Mouse (Mus musculus): ENCODE measurements around the gene Gm49354.
"Not testable (repeated sequence)": the region's sequence is repeated elsewhere in the genome, so short reads cannot be mapped to it uniquely, and the experiment has no call there.

Gm49354 gene

GRCm38 (mm10) chr13:59782145-59782544 is at the start of gene Gm49354:
Gene Gm49354, minus strand, starts transcription at chr13:59782245.
- no peak for DNase-seq (ENCODE audit: low read depth, low spot score)

GRCm38 (mm10) chr13:59825966-59826365 is 43.9 kb upstream of the Gm49354 start:
- no peak for DNase-seq (ENCODE audit: low read depth, low spot score)

- DNase-seq (ENCODE audit: low read depth, low spot score), result peak; percentile 90
Observed at GRCm38 (mm10) chr13:59822507-59823462, 40.7 kb upstream of the Gm49354 start, which contains the start of gene Tut7. Gene Tut7, minus strand, starts transcription at chr13:59823147.

- DNase-seq (ENCODE audit: low read depth, low spot score), result no peak
Observed at GRCm38 (mm10) chr13:59820836-59821235, 38.8 kb upstream of the Gm49354 start.

- no peak for DNase-seq (ENCODE audit: low read depth, low spot score)
Observed at GRCm38 (mm10) chr13:59820114-59820513, 38.1 kb upstream of the Gm49354 start.

DNA sequence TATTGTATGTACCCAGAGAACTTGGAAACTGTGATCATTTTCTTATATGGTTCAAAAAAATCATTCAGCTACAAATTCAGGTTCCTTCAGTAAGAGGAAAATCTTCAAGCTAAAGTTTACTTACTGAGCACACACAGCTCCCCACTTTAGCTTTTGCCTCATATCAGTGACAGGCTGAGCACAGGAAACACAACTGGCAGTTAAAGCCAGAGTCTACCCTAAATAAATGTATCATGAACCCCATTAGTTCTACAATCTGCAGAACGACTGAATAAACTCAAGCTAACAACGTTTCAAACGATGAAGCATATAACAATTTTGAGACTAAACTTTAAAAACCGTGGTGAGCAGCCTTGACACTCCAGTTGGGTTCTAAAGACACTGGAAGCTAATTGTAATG is 35.3 kb upstream of the Gm49354 start:
- DNase-seq (ENCODE audit: low read depth, low spot score), result no peak

GRCm38 (mm10) chr13:59814109-59814591 is 32.1 kb upstream of the Gm49354 start:
- no peak for DNase-seq (ENCODE audit: low read depth, low spot score)

DNA sequence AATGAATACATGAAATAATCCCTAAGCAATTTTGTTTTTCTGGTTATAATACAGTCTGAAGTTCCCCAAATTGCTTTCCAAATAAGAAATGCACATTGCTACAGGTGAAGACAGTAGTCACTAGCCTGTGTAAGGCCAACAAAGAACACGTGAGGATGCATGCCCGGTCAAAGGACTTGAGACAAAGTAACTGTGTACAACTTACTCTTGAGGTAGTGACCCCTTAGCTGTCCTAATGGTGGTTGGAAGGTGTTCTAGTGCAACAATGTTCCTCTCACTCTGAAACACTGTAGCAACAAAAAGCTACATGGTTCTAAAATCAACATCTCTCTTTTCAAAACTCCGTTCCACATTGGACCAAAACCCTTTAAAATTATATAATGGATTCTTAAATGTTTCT is 29.5 kb upstream of the Gm49354 start:
- no peak for DNase-seq (ENCODE audit: low read depth, low spot score)

DNA sequence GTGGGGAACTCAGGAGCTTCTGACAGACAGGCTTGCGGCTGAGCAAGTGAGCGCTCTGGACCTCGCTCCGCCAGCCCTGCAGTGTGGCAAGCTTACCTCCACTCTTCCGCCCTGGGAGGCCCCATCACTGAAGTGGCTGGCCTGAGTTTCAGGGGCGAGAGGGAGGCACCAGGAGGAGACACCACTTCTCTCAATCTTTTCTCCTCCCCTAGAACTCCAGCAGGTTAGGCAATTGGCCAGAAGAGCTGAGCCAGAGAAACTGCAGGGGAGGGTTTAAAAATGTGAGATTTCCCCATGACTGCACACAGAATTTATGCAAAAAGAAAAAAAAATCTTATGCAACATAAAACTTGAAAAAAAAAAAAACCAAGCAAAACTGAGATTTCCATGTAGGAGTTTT is 19.0 kb upstream of the Gm49354 start:
- no peak for DNase-seq (ENCODE audit: low read depth, low spot score)

DNA sequence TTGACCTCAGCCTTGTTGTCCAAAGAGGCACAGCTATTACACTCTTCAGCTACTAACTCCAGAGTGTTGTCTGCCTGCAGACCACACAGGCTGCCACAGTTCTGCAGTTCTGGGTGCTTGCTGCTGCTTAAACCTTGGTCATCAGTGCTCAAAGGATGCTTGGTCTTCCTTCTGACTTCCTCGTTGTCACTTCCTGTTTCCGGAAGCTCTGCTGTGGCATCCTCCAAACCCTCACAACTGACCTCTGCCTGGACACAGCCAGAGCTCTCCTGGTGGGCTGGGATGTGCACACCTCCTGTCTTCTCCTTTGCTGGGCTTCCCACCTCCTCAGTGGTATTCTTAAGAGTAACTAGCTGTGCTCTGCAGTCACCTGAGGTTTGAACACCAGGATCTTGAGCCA is 18.0 kb upstream of the Gm49354 start:
- no peak for DNase-seq (ENCODE audit: low read depth, low spot score)

GRCm38 (mm10) chr13:59798306-59798705 is 16.3 kb upstream of the Gm49354 start:
- no peak for DNase-seq (ENCODE audit: low read depth, low spot score)

DNA sequence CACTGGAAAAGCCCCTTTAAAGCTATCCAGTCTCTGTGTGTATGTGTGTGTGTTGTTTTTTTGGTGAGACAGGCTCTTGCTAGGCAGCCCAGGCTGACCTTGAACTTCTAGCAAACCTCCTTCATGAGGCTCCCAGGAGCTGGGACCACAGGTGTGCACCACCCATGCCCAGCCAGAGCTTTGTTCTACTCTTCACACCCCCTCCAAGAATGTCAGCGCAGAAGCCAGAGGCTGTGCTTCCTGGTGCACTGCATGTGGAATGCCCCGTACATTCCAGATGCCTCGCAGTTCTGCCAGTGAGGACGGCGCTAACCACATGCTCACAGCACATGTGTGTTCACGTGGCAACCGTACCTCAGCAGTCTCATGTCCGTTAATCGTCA is 14.4 kb upstream of the Gm49354 start:
- DNase-seq (ENCODE audit: low read depth, low spot score), result no peak

- DNase-seq (ENCODE audit: low read depth, low spot score), result no peak
Observed at GRCm38 (mm10) chr13:59795807-59796465, 13.9 kb upstream of the Gm49354 start.

DNA sequence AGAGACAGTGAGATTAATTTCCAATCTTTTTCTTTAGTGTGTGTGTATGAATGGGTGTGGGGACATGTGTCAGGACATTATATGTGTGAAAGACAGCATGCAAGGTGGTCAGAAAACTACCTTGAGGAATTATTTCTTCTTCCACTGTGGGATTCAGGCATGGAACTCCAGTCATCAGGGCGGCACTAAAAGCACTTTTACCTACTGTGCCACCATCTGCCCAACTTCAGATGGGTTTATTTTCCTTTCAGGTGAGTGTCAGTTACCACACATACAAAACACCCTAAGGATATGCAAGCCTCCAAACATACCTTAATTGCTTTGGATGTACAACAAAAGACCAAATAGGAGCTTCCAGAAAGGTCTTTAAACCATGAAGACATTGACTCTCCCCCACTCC is 12.7 kb upstream of the Gm49354 start:
- no peak for DNase-seq (ENCODE audit: low read depth, low spot score)

GRCm38 (mm10) chr13:59779744-59780264 is 2.2 kb downstream of the Gm49354 start:
- DNase-seq (ENCODE audit: low read depth, low spot score), result not testable (repeated sequence)

DNA sequence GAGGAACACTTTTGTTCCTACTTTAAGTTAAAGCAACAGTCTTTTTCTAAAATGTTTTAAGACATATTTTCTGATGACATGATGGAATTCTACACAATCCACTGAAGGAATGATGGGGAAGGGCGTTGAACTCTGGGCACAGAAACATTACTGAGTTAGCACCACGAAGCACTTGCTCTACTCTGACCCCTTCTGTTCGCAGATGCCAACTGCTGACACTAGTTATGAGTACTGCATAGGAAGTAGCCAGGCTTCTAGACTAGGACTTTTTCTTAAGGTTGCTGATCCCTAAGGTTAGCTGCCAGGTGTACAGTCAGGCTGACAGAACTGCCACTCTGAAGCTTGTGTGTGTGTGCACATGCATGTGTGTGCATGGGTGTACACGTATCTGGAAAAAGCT is 2.8 kb downstream of the Gm49354 start:
- no peak for DNase-seq (ENCODE audit: low read depth, low spot score)

DNA sequence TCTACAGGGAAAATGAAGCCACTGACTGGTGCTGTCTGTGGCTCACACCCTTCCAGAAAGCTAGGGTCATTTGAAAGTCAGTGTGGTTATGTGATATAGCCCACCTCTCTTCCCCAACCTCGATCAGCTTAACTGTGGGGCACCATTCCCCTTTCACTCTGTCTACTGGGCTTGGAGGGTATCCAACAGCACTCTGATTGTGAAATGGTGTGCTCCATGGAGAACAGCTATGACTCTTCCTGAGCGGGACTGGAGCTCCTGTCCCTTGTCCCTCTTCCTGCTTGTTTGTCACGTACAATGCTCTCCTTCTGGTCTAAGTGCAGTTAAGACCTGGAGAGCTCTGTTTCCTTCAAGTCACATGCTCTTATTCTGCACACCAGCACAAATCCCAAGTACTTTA is 6.9 kb downstream of the Gm49354 start:
- no peak for DNase-seq (ENCODE audit: low read depth, low spot score)

DNA sequence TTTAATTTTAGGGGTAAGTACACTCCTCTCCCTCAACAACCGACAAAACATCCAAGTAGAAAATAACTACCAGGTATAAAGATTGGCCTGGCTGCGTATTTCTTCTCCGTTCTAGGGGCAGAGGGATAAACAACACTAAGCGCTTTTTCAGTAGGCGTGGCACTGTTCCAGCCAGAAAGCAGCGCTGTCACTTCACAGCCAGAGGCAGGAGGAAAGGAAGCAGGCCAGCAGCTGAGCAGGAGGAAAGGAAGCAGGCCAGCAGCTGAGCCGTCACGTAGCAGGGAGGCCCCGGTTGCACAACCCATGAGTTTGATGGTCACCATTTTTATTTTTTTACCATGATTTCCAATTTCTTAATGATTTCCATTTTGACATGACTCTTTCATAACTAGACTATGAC is 10.8 kb downstream of the Gm49354 start:
- DNase-seq (ENCODE audit: low read depth, low spot score), result no peak

DNA sequence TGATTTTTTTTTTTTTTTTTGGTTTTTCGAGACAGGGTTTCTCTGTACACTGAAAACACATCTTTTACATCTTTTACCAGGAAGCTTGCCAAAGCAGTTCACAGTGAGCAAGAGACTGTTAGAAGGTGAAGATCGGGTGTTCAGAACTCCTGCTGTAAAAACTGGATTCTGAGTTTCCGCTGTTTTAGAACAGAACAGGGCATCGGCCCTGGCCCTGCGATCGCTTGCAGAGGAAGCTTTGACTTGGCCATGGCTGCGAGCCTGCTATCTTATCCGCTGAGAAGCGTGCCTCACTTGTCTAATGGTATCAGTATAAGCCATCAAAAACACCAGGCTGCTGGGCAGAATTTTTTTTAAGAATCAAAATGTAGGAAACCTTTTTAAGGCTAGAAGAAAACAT is 11.2 kb downstream of the Gm49354 start:
- DNase-seq (ENCODE audit: low read depth, low spot score), result no peak

DNA sequence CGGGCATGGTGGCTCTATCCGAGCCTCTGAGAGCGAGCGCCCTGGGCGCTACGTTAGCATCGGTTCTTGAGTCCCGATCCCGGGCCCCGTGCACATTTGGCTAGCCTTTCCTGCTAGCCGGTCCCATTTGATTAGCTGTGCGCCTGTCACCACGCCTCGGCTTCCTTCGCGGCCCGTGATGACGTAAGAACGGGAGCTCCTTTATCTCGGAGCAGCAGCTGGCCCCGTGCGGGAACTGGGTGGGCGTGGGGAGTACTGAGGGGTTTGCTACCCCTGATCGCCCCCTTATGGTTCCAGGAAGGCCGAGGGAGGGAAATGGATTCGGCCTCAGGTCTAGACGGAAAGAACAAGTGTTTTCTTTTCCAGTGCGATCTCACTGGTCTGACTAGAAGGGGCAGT is 11.9 kb downstream of the Gm49354 start:
- peak; percentile 66 for DNase-seq (ENCODE audit: low read depth, low spot score)

DNA sequence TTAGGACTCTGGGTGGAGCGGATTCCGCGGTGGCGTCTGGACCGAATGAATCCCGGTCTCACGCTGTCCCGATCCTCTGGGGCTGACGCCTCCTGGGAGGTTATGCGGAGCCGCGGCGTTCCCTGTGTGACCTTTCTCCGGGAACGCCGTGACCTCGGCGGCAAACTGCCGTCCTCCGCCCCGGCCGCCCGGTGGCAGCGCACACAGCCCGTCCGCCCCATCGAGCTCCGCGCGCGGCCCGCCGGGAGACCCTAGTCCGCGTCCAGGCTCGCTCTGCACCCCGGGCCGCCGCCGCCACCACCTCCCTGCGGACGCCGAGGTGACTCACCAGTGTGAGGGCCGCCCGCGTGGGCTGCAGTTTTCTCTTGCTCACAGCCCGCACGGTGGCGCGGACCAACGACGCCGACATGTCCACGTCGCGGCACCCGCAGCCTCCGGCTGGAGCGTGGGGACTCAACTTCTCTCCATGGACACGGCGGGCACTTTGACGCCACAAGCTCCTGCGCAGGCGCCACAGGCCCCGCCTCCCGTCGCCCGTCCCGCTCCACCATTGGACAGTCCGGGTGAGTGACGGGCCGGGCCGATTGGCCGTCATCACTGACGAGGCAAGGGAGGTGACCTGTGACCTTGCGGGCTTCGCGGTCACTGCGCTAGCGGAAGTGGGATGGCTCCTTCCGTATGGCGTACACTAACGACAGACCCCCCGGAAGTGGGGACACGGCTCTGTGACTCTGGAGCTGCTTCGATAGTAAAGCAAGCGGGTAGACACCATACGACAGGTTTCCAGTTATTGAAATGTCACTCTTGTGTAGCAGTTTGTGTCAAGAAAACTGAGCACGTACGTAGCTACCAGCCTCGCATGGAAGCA is 12.5 kb downstream of the Gm49354 start, which contains the start of gene Isca1:
TSS of gene Isca1 (minus strand) at position 515 of the 868 bp plus-strand sequence.
- peak; percentile 96 for DNase-seq (ENCODE audit: low read depth, low spot score)
